Mouse (Mus musculus): ENCODE data around the gene Zfp182. TPM values are rescaled to one million over a fixed set of nuclear protein-coding genes. Genes with fewer than 3 reads are reported as not detected.
A peak's percentile ranks its signal among the peaks of the same experiment; 100 is the strongest.

Zfp182 gene
- total and polyA plus RNA-seq, 3 experiments = 2.2 to 7.3 (median 4.1) TPM

- dilution Hi-C loops (cut with MboI; ENCODE audit: extremely low pct_ligation_motif_present, extremely low pct_unique_long_range_greater_than_20kb, low sequenced_read_pairs) = no loop called here
- peak overlapping the region; percentile 53; the same call in 1 of the 2 replicates for H3K9ac ChIP-seq (ENCODE audit: insufficient read depth, low read depth)
These were observed 26.5 kb upstream of the Zfp182 start for GRCm38 (mm10) chrX:21088645-21088982.

GRCm38 (mm10) chrX:21068106-21068505 lies 6.0 kb upstream of the Zfp182 start, which contains the start of gene Spaca5:
TSS of gene Spaca5 (plus strand) at chrX:21068406.
- Histone ChIP-seq H3K9ac (ENCODE audit: insufficient read depth, low read depth) (no peak within 1 kb of the TSS), H3K4me3 (replicated peaks in 1 of 3; ENCODE audit: low read depth in 2 of 3, low read length in 2 of 3, poor library complexity in 1 of 3) (no peak within 1 kb of the TSS), H3K27ac (ENCODE audit: insufficient read depth, low read depth) (no peak within 1 kb of the TSS), H3K36me3 (replicated peaks in 1 of 2; ENCODE audit: control insufficient read depth in 1 of 2, insufficient read depth in 1 of 2, low read length in 1 of 2) (no peaks in the 10 kb centered on the region), H3K4me1 (ENCODE audit: control insufficient read depth in 1 of 2, insufficient read depth in 2 of 2) (no peaks in the 10 kb centered on the region), H3K27me3 (replicated peaks) (no peaks in the 10 kb centered on the region), H3K79me2 (replicated peaks; ENCODE audit: control insufficient read depth, extremely low read depth, insufficient read depth, poor library complexity, severe bottlenecking) (no peaks in the 10 kb centered on the region), H3K4me2 (ENCODE audit: insufficient read depth, low read depth, poor library complexity, severe bottlenecking) (no peak within 1 kb of the TSS), H3K9me3 (replicated peaks; ENCODE audit: low read length) (no peaks in the 10 kb centered on the region)
- no peak for DNase-seq (ENCODE audit: extremely low read depth)
- TF ChIP-seq POLR2A (IDR thresholded peaks at IDR 0.05; ENCODE audit: low read depth, low read length) = no peak
- in situ Hi-C loops (cut with MboI; ENCODE audit: low pct_ligation_motif_present, low pct_unique_long_range_greater_than_20kb, low sequenced_read_pairs) = no loop called here
- dilution Hi-C loops (cut with MboI; ENCODE audit: extremely low pct_ligation_motif_present, extremely low pct_unique_long_range_greater_than_20kb, low sequenced_read_pairs) = no loop called here

More at GRCm38 (mm10) chrX:21088645-21088982, 26.5 kb upstream of the Zfp182 start:
- Histone ChIP-seq H3K4me1 (ENCODE audit: control insufficient read depth in 1 of 2, insufficient read depth in 2 of 2) (no peaks in the 10 kb centered on the region; a peak in 1 of 4 replicates), H3K36me3 (replicated peaks in 1 of 2; ENCODE audit: control insufficient read depth in 1 of 2, insufficient read depth in 1 of 2, low read length in 1 of 2) (no peaks in the 10 kb centered on the region), H3K4me2 (ENCODE audit: insufficient read depth, low read depth, poor library complexity, severe bottlenecking) (peak overlapping the region; percentile 59), H3K9me3 (replicated peaks; ENCODE audit: low read length) (no peaks in the 10 kb centered on the region), H3K79me2 (replicated peaks; ENCODE audit: control insufficient read depth, extremely low read depth, insufficient read depth, poor library complexity, severe bottlenecking) (no peaks in the 10 kb centered on the region), H3K4me3 (replicated peaks in 1 of 3; ENCODE audit: low read depth in 2 of 3, low read length in 2 of 3, poor library complexity in 1 of 3) (peak overlapping the region; percentile 51 to 60 (median 57)), H3K27me3 (replicated peaks) (no peaks in the 10 kb centered on the region), H3K27ac (ENCODE audit: insufficient read depth, low read depth) (no peak overlapping the region)
- in situ Hi-C loops (cut with MboI; ENCODE audit: low pct_ligation_motif_present, low pct_unique_long_range_greater_than_20kb, low sequenced_read_pairs) = no loop called here
- no peak for DNase-seq (ENCODE audit: extremely low read depth)
- TF ChIP-seq E2F4 (IDR thresholded peaks at IDR 0.05; ENCODE audit: insufficient replicate concordance, low read depth, low read length) (no peak), IRF4 (IDR thresholded peaks at IDR 0.05; ENCODE audit: low read depth, low read length) (no peak), CHD1 (IDR thresholded peaks at IDR 0.05; ENCODE audit: low read depth, low read length) (no peak), TCF12 (IDR thresholded peaks at IDR 0.05; ENCODE audit: low read depth, low read length) (no peak), MAZ (IDR thresholded peaks at IDR 0.05; ENCODE audit: low read depth, low read length) (no peak), USF1 (IDR thresholded peaks at IDR 0.05; ENCODE audit: low read depth, low read length) (no peak), ETS1 (conservative IDR thresholded peaks at IDR 0.05; ENCODE audit: low read depth, low read length) (no peak), CTCF (conservative IDR thresholded peaks at IDR 0.05 in 1 of 2, IDR thresholded peaks at IDR 0.05 in 1 of 2; ENCODE audit: low read depth in 2 of 2, low read length in 2 of 2) (no peak), JUND (conservative IDR thresholded peaks at IDR 0.05; ENCODE audit: low read depth, low read length) (no peak), TBP (conservative IDR thresholded peaks at IDR 0.05; ENCODE audit: low read depth, low read length) (no peak), EP300 (IDR thresholded peaks at IDR 0.05; ENCODE audit: low read length) (no peak)

GRCm38 (mm10) chrX:21062544-21062890 lies 401 bp upstream of the Zfp182 start:
- dilution Hi-C loops (cut with MboI; ENCODE audit: extremely low pct_ligation_motif_present, extremely low pct_unique_long_range_greater_than_20kb, low sequenced_read_pairs) (no loop called here), in situ Hi-C loops (cut with MboI; ENCODE audit: low pct_ligation_motif_present, low pct_unique_long_range_greater_than_20kb, low sequenced_read_pairs) (no loop called here)
- DNase-seq (ENCODE audit: extremely low read depth) = no peak
- TF ChIP-seq JUND (conservative IDR thresholded peaks at IDR 0.05; ENCODE audit: low read depth, low read length) = no peak
- no peak for TF ChIP-seq ZKSCAN1 (IDR thresholded peaks at IDR 0.05; ENCODE audit: borderline replicate concordance, low read depth, low read length)
- no peak for TF ChIP-seq BHLHE40 (IDR thresholded peaks at IDR 0.05; ENCODE audit: low read depth, low read length)
- no peak for TF ChIP-seq ZMIZ1 (IDR thresholded peaks at IDR 0.05; ENCODE audit: low read depth, low read length)
- TF ChIP-seq RCOR1 (conservative IDR thresholded peaks at IDR 0.05; ENCODE audit: low read depth, low read length) = no peak
- no peak for TF ChIP-seq HCFC1 (IDR thresholded peaks at IDR 0.05; ENCODE audit: low read depth, low read length)
- TF ChIP-seq PAX5 (IDR thresholded peaks at IDR 0.05; ENCODE audit: low read length) = no peak
- TF ChIP-seq ZNF384 (IDR thresholded peaks at IDR 0.05; ENCODE audit: low read depth, low read length) = no peak
- TF ChIP-seq IRF4 (IDR thresholded peaks at IDR 0.05; ENCODE audit: low read depth, low read length) = no peak
- no peak for TF ChIP-seq MEF2A (IDR thresholded peaks at IDR 0.05; ENCODE audit: borderline replicate concordance, low read depth, low read length)
- no peak for TF ChIP-seq MAZ (IDR thresholded peaks at IDR 0.05; ENCODE audit: low read depth, low read length)
- TF ChIP-seq MAFK (IDR thresholded peaks at IDR 0.05; ENCODE audit: insufficient replicate concordance, low read length) = no peak
- TF ChIP-seq MAX (IDR thresholded peaks at IDR 0.05; ENCODE audit: low read length) = no peak
- Histone ChIP-seq H3K4me2 (ENCODE audit: insufficient read depth, low read depth, poor library complexity, severe bottlenecking) (no peak overlapping the region), H3K27ac (ENCODE audit: insufficient read depth, low read depth) (no peak overlapping the region), H3K4me1 (ENCODE audit: control insufficient read depth in 1 of 2, insufficient read depth in 2 of 2) (no peaks in the 10 kb centered on the region), H3K36me3 (replicated peaks in 1 of 2; ENCODE audit: control insufficient read depth in 1 of 2, insufficient read depth in 1 of 2, low read length in 1 of 2) (no peaks in the 10 kb centered on the region), H3K4me3 (replicated peaks in 1 of 3; ENCODE audit: low read depth in 2 of 3, low read length in 2 of 3, poor library complexity in 1 of 3) (peak overlapping the region in 1 of 3 experiments; percentile 62), H3K27me3 (replicated peaks) (no peaks in the 10 kb centered on the region), H3K79me2 (replicated peaks; ENCODE audit: control insufficient read depth, extremely low read depth, insufficient read depth, poor library complexity, severe bottlenecking) (0 out of 2 replicates have a peak, but pooled peaks cover 2% of the 10 kb centered on the region), H3K9me3 (replicated peaks; ENCODE audit: low read length) (no peaks in the 10 kb centered on the region), H3K9ac (ENCODE audit: insufficient read depth, low read depth) (no peak overlapping the region)
